Mouse (Mus musculus) left cerebral cortex, postnatal 10 days (tissue): ENCODE data around the gene Adh5. TPM values are rescaled to one million over a fixed set of nuclear protein-coding genes. Genes with fewer than 3 reads are reported as not detected.
"Not testable (repeated sequence)": the region's sequence is repeated elsewhere in the genome, so short reads cannot be mapped to it uniquely, and the experiment has no call there.

Experiments used
- DNase-seq, 2 experiments: peaks; one replicate each; pipeline ENCODE4 v3.0.0; 2021 to 2022; ENCODE audit warnings: low spot score in 2 of 2, mixed read lengths in 1 of 2; ENCODE audit errors: extremely low spot score in 1 of 2
- intact Hi-C: fragments of 180-260 bp; cut with DNase I; formaldehyde crosslinking; loops from one replicate; pipeline ENCODE4 v1.15.1; 2025
- total RNA-seq, 2 experiments: library from RNA; stranded (reverse); gene quantifications; 2 replicates each; pipeline ENCODE4 v1.2.3; 2021

Gene Adh5
- total RNA-seq, 2 experiments from 2014 or later = 82.8 to 83.2 TPM

GRCm38 (mm10) chr3:138452169-138452568 lies 9.3 kb downstream of the Adh5 start:
- intact Hi-C loops = no loop called here
- DNase-seq = no peak

GRCm38 (mm10) chr3:138454234-138454633 lies 11.3 kb downstream of the Adh5 start:
- no peak for DNase-seq
- intact Hi-C loops = no loop called here

- intact Hi-C loops = no loop called here
- DNase-seq = no peak
Measured at GRCm38 (mm10) chr3:138454711-138455435, 12.0 kb downstream of the Adh5 start.

- no peak for DNase-seq
- intact Hi-C loops = no loop called here
Measured at GRCm38 (mm10) chr3:138458441-138458840, 15.5 kb downstream of the Adh5 start.

DNA sequence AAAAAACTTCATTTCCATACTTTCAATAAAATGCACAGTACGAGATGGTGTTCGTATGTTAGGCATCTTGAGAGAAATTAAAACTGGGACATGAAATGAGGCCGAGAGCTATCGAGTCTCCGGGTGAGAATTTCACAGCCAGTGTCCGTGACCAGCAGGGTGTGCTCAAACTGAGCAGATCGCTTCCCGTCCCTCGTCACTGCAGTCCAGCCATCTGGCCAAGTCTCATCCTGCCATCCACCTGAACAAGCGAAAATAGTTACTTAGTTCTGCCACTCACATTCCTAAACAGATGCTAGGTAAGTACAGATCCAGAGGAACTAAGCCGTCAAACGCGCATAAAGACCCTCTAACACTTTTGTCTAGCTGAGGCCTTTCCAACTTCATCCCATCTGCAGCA lies 17.4 kb downstream of the Adh5 start:
- peak; percentile 23 to 45 for DNase-seq
- intact Hi-C loops = loop anchor here (5.0 kb wide), 1 partner anchor 447 kb away; no protein-coding TSS in a partner anchor

DNA sequence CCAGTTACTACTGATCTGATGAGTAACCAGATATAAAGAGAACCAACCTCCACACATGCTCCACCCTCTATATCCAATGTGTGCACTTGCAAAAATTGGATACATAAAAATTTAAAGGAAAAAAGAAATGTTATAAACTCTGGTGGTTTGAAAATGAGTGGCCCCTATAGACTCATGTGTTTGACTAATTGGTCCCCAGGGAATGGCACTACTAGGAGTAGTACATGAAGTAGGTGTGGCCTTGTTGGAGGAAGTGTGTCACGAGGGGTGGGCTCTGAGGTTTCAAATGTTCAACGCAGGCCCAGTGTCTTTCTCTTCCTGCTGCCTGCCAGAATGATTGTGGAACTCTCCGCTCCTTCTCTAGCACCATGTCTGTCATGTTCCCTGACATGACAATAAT lies 18.9 kb downstream of the Adh5 start:
- intact Hi-C loops = loop anchor here (5.0 kb wide), 1 partner anchor 445 kb away; no protein-coding TSS in a partner anchor

GRCm38 (mm10) chr3:138463137-138463536 lies 20.2 kb downstream of the Adh5 start:
- intact Hi-C loops = loop anchor here (5.0 kb wide), 1 partner anchor 444 kb away; no protein-coding TSS in a partner anchor
- peak in 1 of 2 experiments; percentile 47 for DNase-seq

More for the DNA sequence above, 18.9 kb downstream of the Adh5 start:
- no peak for DNase-seq

DNA sequence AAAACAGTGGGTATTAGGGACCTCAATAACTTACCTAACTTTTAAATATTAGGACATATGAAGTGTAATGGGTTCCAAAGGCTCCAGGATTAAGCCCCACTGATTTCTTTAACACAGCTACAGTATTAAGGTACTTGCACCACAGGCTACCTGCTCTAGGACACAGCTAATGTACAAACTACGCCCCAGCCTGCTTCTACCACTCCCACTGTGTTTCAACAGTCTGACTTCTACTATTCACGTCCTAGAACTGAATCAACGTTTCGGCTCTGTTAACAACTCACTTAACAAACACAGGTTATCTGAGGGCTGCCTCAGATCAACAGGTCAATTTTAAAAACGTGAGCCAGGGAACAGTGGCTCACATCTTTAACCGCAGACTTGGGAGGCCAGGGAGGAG lies 20.9 kb downstream of the Adh5 start:
- DNase-seq = no peak
- intact Hi-C loops = loop anchor here (5.0 kb wide), 1 partner anchor 443 kb away; no protein-coding TSS in a partner anchor

DNA sequence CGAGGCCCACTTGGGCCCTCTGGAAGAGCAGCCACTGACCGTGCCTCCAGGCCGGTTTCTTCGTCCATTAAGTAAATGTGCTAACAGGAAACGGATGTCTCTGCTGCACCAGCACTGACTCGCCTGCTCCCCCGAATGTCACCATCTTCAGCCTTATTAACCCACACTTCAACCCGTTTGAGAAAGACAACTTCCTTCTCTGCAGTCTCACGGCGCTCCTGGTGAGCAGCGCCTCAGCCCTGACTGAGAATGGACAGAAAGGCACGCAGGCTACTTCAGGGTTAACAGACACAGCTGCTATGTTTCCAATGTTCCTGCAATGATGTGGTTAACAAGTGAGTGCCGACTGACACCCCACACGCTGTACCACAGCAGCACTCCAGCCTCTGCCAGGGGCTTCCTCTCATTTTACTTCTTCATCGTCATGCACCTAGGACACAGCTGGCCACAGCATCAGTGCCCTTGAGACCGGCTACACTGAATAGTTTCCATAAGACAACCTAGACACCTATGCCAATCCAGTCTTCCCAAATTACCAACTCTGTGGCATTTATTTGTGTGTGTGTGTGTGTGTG lies 21.8 kb downstream of the Adh5 start:
- intact Hi-C loops = loop anchor here (5.0 kb wide), 1 partner anchor 443 kb away; no protein-coding TSS in a partner anchor
- DNase-seq = no peak

DNA sequence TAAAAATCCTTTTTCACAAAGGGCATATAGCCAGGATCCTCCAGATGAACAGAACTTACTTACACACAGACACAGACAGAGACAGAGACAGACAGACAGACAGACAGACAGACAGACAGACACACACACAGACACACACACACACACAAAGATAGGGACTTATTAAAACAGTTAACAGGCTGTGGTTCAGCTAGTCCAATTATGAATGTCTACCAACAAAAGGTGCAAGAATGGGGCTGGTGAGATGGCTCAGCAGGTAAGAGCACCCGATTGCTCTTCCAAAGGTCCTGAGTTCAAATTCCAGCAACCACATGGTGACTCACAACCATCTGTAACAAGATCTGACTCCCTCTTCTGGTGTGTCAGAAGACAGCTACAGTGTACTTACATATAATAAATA lies 23.8 kb downstream of the Adh5 start:
- intact Hi-C loops, DNase-seq: not testable (repeated sequence)

DNA sequence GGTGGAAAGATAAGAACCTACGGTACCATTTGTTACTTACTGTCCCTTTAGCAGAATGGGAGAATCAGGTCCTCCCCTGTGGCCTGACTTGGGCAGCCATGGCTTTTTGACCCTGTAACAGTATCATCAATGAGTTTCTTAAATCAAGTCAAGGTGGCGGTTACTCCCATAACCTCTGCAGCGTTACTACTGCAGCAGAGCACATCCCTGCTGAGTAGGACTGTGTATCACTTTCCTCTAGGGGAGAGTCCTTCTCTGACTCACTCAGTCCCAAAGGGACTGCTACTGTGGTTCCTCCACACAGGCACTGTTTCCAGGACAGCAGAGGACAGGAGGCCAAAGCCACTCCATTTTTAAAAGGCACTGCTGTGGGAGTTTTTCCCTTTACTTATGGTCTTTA lies 28.2 kb downstream of the Adh5 start:
- no peak for DNase-seq
- intact Hi-C loops = no loop called here

DNA sequence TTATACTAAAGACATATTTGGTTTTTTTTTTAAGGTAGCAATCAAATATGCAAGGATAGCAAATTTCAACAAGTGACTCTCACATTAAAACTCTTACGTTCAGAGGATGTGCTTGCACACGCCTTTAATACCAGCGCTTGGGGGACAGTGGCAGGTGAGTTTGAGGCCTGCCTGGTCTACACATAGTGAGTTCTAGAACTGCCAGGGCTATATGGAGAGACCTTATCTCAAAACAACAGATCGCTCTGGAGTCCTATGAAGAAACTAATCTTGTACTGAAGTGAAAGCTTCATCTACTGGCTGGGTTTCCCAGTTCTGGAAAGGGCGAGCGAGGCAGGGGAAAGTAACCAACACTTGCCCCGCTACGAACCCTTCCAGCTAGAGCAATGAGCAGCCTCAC lies 36.6 kb downstream of the Adh5 start:
- intact Hi-C loops = no loop called here
- no peak for DNase-seq

GRCm38 (mm10) chr3:138481526-138482284 lies 38.8 kb downstream of the Adh5 start:
- intact Hi-C loops = loop anchor here (10.0 kb wide), 1 partner anchor 713 kb away; no protein-coding TSS in a partner anchor
- DNase-seq = no peak

- no peak for DNase-seq
- intact Hi-C loops = loop anchor here (10.0 kb wide), 1 partner anchor 712 kb away; no protein-coding TSS in a partner anchor
Measured at GRCm38 (mm10) chr3:138483240-138483639, 40.3 kb downstream of the Adh5 start.

GRCm38 (mm10) chr3:138488584-138489326 lies 45.9 kb downstream of the Adh5 start:
- peak in 1 of 2 experiments; percentile 63 for DNase-seq
- intact Hi-C loops = loop anchor here (10.0 kb wide), 1 partner anchor 706 kb away; no protein-coding TSS in a partner anchor

- peak; percentile 89 to 96 for DNase-seq
- intact Hi-C loops = loop anchor here (10.0 kb wide), 1 partner anchor 705 kb away; no protein-coding TSS in a partner anchor
Measured at GRCm38 (mm10) chr3:138489327-138490033, 46.6 kb downstream of the Adh5 start, which contains the start of gene Metap1. Metap1 (minus strand) TSS chr3:138489515.

- DNase-seq = no peak
- intact Hi-C loops = no loop called here
Measured at GRCm38 (mm10) chr3:138490034-138490337, 47.1 kb downstream of the Adh5 start.

GRCm38 (mm10) chr3:138493668-138494067 lies 50.8 kb downstream of the Adh5 start:
- intact Hi-C loops = no loop called here
- no peak for DNase-seq
